ENCODE assay signal across 24 mouse cellular contexts in genomic region chr1:179859552-179859902, GRCm38 (mm10). TPM values are rescaled to one million over a fixed set of nuclear protein-coding genes. Genes with fewer than 3 reads are reported as not detected.
A peak's percentile ranks its signal among the peaks of the same experiment; 100 is the strongest.
DNase-seq lines count a peak whose midpoint lies in the region; ATAC-seq and TF ChIP-seq lines count a peak whose summit lies in the region.
"Had no signal": no experiment of that assay in that cellular context is flagged by ENCODE, and none has a peak within 500 bp of the region (broad histone marks: within the 10 kb centered on the region; RNA-seq: fewer than 3 reads in every experiment).

No protein-coding gene starts in this region.

- no peaks in the 10 kb centered on the region for H3K27me3 ChIP-seq in forebrain, embryonic 11.5 days (ENCODE audit: control insufficient read depth, insufficient read depth, low read length)
- no peaks in the 10 kb centered on the region for H3K27me3 ChIP-seq in forebrain, postnatal 0 days (ENCODE audit: insufficient read depth, low read length)
- no peaks in the 10 kb centered on the region for H3K27me3 ChIP-seq in hindbrain, embryonic 11.5 days (ENCODE audit: control insufficient read depth, insufficient read depth, low read length)
- no peaks in the 10 kb centered on the region for H3K27me3 ChIP-seq in hindbrain, embryonic 10.5 days (ENCODE audit: insufficient read depth, poor library complexity, severe bottlenecking)
- no peaks in the 10 kb centered on the region for H3K27me3 ChIP-seq in liver, embryonic 16.5 days (ENCODE audit: control insufficient read depth, insufficient read depth, low read depth, low read length)
- no peaks in the 10 kb centered on the region for H3K27me3 ChIP-seq in liver, embryonic 11.5 days (replicated peaks; ENCODE audit: control insufficient read depth, insufficient read depth, low read length)
- no peaks in the 10 kb centered on the region for H3K27me3 ChIP-seq in embryonic facial prominence, embryonic 11.5 days (ENCODE audit: control insufficient read depth, insufficient read depth, low read length)
- H3K27me3 ChIP-seq in cerebellum, adult 2 months (ENCODE audit: control insufficient read depth, insufficient read depth, low read length), result no peaks in the 10 kb centered on the region
- H3K27me3 ChIP-seq: heart, embryonic 12.5 days; hindbrain, embryonic 13.5 days; intestine, embryonic 15.5 days; liver, embryonic 15.5 days; megakaryocyte, embryonic 14.5 days had no signal

- no peak overlapping the region for H3K4me3 ChIP-seq in forebrain, embryonic 11.5 days (ENCODE audit: low read depth, low read length)
- H3K4me3 ChIP-seq in forebrain, postnatal 0 days (ENCODE audit: low read depth, low read length), result no peak overlapping the region
- H3K4me3 ChIP-seq in hindbrain, embryonic 11.5 days (ENCODE audit: low read depth, low read length), result no peak overlapping the region
- no peak overlapping the region for H3K4me3 ChIP-seq in hindbrain, embryonic 10.5 days
- H3K4me3 ChIP-seq in liver, embryonic 16.5 days (ENCODE audit: low read depth, low read length), result no peak overlapping the region
- no peak overlapping the region for H3K4me3 ChIP-seq in liver, embryonic 11.5 days (ENCODE audit: low read depth, low read length)
- no peak overlapping the region for H3K4me3 ChIP-seq in embryonic facial prominence, embryonic 11.5 days (ENCODE audit: low read depth, low read length)
- H3K4me3 ChIP-seq in cerebellum, adult 2 months (replicated peaks; ENCODE audit: insufficient read depth, low read depth, low read length), result no peak overlapping the region
- H3K4me3 ChIP-seq: heart, embryonic 12.5 days; hindbrain, embryonic 13.5 days; intestine, embryonic 15.5 days; liver, embryonic 15.5 days; megakaryocyte, embryonic 14.5 days; myocyte had no signal

- 0 out of 2 replicates have a peak, but pooled peaks have one; percentile 10 for ATAC-seq in forebrain, embryonic 11.5 days (replicated peaks; ENCODE audit: low FRiP score)
- ATAC-seq in forebrain, postnatal 0 days, result no peak
- ATAC-seq in hindbrain, embryonic 11.5 days (ENCODE audit: low FRiP score), result peak; percentile 19; the same call in 1 of the 2 replicates
- no peak for ATAC-seq in liver, embryonic 16.5 days (ENCODE audit: low read depth)
- no peak for ATAC-seq in liver, embryonic 11.5 days (replicated peaks; ENCODE audit: low FRiP score)
- 0 out of 2 replicates have a peak, but pooled peaks have one; percentile 41 for ATAC-seq in embryonic facial prominence, embryonic 11.5 days (replicated peaks; ENCODE audit: insufficient number of reproducible peaks, low FRiP score, low TSS enrichment, low read depth)

- TF ChIP-seq CTCF in forebrain, postnatal 0 days (IDR thresholded peaks at IDR 0.05; ENCODE audit: low read depth), result no peak
- TF ChIP-seq CTCF in cerebellum, adult 2 months (IDR thresholded peaks at IDR 0.05; ENCODE audit: borderline replicate concordance, insufficient read depth, low read depth, low read length), result no peak

- H3K4me1 ChIP-seq in forebrain, embryonic 11.5 days (replicated peaks; ENCODE audit: control insufficient read depth, insufficient read depth, low read length), result no peaks in the 10 kb centered on the region
- no peaks in the 10 kb centered on the region for H3K4me1 ChIP-seq in forebrain, postnatal 0 days (ENCODE audit: insufficient read depth)
- H3K4me1 ChIP-seq in hindbrain, embryonic 11.5 days (replicated peaks; ENCODE audit: control insufficient read depth, insufficient read depth, low read length), result no peaks in the 10 kb centered on the region
- H3K4me1 ChIP-seq in hindbrain, embryonic 10.5 days (replicated peaks), result peaks cover 8% of the 10 kb centered on the region
- H3K4me1 ChIP-seq in liver, embryonic 16.5 days (ENCODE audit: control insufficient read depth, low read depth, low read length), result peaks cover 7% of the 10 kb centered on the region
- H3K4me1 ChIP-seq in liver, embryonic 11.5 days (replicated peaks; ENCODE audit: control insufficient read depth, insufficient read depth, low read length), result peaks cover 7% of the 10 kb centered on the region
- no peaks in the 10 kb centered on the region for H3K4me1 ChIP-seq in embryonic facial prominence, embryonic 11.5 days (ENCODE audit: control insufficient read depth, insufficient read depth, low read length)
- no peaks in the 10 kb centered on the region for H3K4me1 ChIP-seq in cerebellum, adult 2 months (ENCODE audit: control insufficient read depth, insufficient read depth, low read length)
- H3K4me1 ChIP-seq: intestine, embryonic 15.5 days had no signal

- TF ChIP-seq POLR2A in cerebellum, adult 2 months (IDR thresholded peaks at IDR 0.05; ENCODE audit: borderline replicate concordance, insufficient read depth, low read length), result no peak

- H3K36me3 ChIP-seq in forebrain, embryonic 11.5 days (ENCODE audit: control insufficient read depth, insufficient read depth, low read length), result no peaks in the 10 kb centered on the region
- no peaks in the 10 kb centered on the region for H3K36me3 ChIP-seq in forebrain, postnatal 0 days (ENCODE audit: insufficient read depth)
- no peaks in the 10 kb centered on the region for H3K36me3 ChIP-seq in hindbrain, embryonic 11.5 days (ENCODE audit: control insufficient read depth, insufficient read depth, low read length)
- H3K36me3 ChIP-seq in hindbrain, embryonic 10.5 days, result no peaks in the 10 kb centered on the region
- no peaks in the 10 kb centered on the region for H3K36me3 ChIP-seq in liver, embryonic 16.5 days (ENCODE audit: control insufficient read depth, insufficient read depth)
- H3K36me3 ChIP-seq in liver, embryonic 11.5 days (ENCODE audit: control insufficient read depth, insufficient read depth, low read length), result no peaks in the 10 kb centered on the region
- no peaks in the 10 kb centered on the region for H3K36me3 ChIP-seq in embryonic facial prominence, embryonic 11.5 days (replicated peaks; ENCODE audit: control insufficient read depth, insufficient read depth, low read depth, low read length)
- H3K36me3 ChIP-seq: heart, embryonic 12.5 days; hindbrain, embryonic 13.5 days; intestine, embryonic 15.5 days; liver, embryonic 15.5 days had no signal

- no peak for DNase-seq in forebrain, embryonic 11.5 days (ENCODE audit: low spot score)
- no peak for DNase-seq in forebrain, postnatal 0 days
- no peak for DNase-seq in hindbrain, embryonic 11.5 days (ENCODE audit: low spot score)
- DNase-seq in hindbrain, embryonic 10.5 days (ENCODE audit: low spot score), result no peak
- no peak for DNase-seq in liver, embryonic 11.5 days (ENCODE audit: low spot score)
- no peak for DNase-seq in embryonic facial prominence, embryonic 11.5 days (ENCODE audit: low spot score)
- no peak for DNase-seq in cerebellum, adult 2 months
- DNase-seq: right cerebral cortex, postnatal 4 days; thymus, postnatal 36 days had no signal

- no peaks in the 10 kb centered on the region for H3K9me3 ChIP-seq in forebrain, embryonic 11.5 days (ENCODE audit: control insufficient read depth, low read length)
- no peaks in the 10 kb centered on the region for H3K9me3 ChIP-seq in forebrain, postnatal 0 days (ENCODE audit: low read length)
- no peaks in the 10 kb centered on the region for H3K9me3 ChIP-seq in hindbrain, embryonic 11.5 days (ENCODE audit: control insufficient read depth, low read length)
- no peaks in the 10 kb centered on the region for H3K9me3 ChIP-seq in hindbrain, embryonic 10.5 days
- no peaks in the 10 kb centered on the region for H3K9me3 ChIP-seq in liver, embryonic 16.5 days (replicated peaks; ENCODE audit: control insufficient read depth, low read length)
- no peaks in the 10 kb centered on the region for H3K9me3 ChIP-seq in liver, embryonic 11.5 days (ENCODE audit: control insufficient read depth, low read length)
- H3K9me3 ChIP-seq in embryonic facial prominence, embryonic 11.5 days (replicated peaks; ENCODE audit: control insufficient read depth, low read length), result no peaks in the 10 kb centered on the region
- H3K9me3 ChIP-seq: heart, embryonic 12.5 days; hindbrain, embryonic 13.5 days; intestine, embryonic 15.5 days; liver, embryonic 15.5 days; megakaryocyte, embryonic 14.5 days had no signal

- H3K4me2 ChIP-seq in forebrain, embryonic 11.5 days (ENCODE audit: low read depth, low read length, severe bottlenecking), result no peak overlapping the region
- no peak overlapping the region for H3K4me2 ChIP-seq in forebrain, postnatal 0 days (ENCODE audit: low read depth)
- H3K4me2 ChIP-seq in hindbrain, embryonic 11.5 days (replicated peaks; ENCODE audit: low read depth, low read length), result no peak overlapping the region
- peak overlapping the region; percentile 49; the same call in 1 of the 2 replicates for H3K4me2 ChIP-seq in liver, embryonic 16.5 days (ENCODE audit: low read depth, low read length)
- H3K4me2 ChIP-seq in liver, embryonic 11.5 days, result no peak overlapping the region
- H3K4me2 ChIP-seq in embryonic facial prominence, embryonic 11.5 days (ENCODE audit: low read depth, low read length), result no peak overlapping the region
- H3K4me2 ChIP-seq: hindbrain, embryonic 13.5 days; intestine, embryonic 15.5 days had no signal

- 79% methylated on average over 8 of the region's 8 CpGs for WGBS in forebrain, embryonic 11.5 days
- 85% methylated on average over 8 of the region's 8 CpGs for WGBS in forebrain, postnatal 0 days
- WGBS in hindbrain, embryonic 11.5 days, result 81% methylated on average over 8 of the region's 8 CpGs
- 78% methylated on average over 8 of the region's 8 CpGs for WGBS in hindbrain, embryonic 10.5 days
- 67% methylated on average over 8 of the region's 8 CpGs for WGBS in liver, embryonic 16.5 days (ENCODE audit: insufficient replicate concordance)
- 78% methylated on average over 8 of the region's 8 CpGs for WGBS in liver, embryonic 11.5 days
- 81% methylated on average over 8 of the region's 8 CpGs for WGBS in embryonic facial prominence, embryonic 11.5 days
- WGBS in cerebellum, adult 2 months, result 83% methylated on average over 8 of the region's 8 CpGs

- H3K27ac ChIP-seq in forebrain, embryonic 11.5 days (ENCODE audit: low read depth, low read length), result no peak overlapping the region
- H3K27ac ChIP-seq in forebrain, postnatal 0 days (ENCODE audit: low read depth, low read length), result no peak overlapping the region
- H3K27ac ChIP-seq in hindbrain, embryonic 11.5 days (ENCODE audit: low read depth, low read length), result no peak overlapping the region
- H3K27ac ChIP-seq in hindbrain, embryonic 10.5 days, result no peak overlapping the region
- H3K27ac ChIP-seq in liver, embryonic 16.5 days (ENCODE audit: low read length), result no peak overlapping the region
- H3K27ac ChIP-seq in liver, embryonic 11.5 days (ENCODE audit: low read depth, low read length), result no peak overlapping the region
- no peak overlapping the region for H3K27ac ChIP-seq in embryonic facial prominence, embryonic 11.5 days (replicated peaks; ENCODE audit: low read depth, low read length)
- H3K27ac ChIP-seq in cerebellum, adult 2 months (ENCODE audit: insufficient read depth, low read length), result no peak overlapping the region
- H3K27ac ChIP-seq: hindbrain, embryonic 13.5 days; intestine, embryonic 15.5 days had no signal

- H3K9ac ChIP-seq in forebrain, embryonic 11.5 days (ENCODE audit: low read length), result no peak overlapping the region
- H3K9ac ChIP-seq in forebrain, postnatal 0 days, result no peak overlapping the region
- H3K9ac ChIP-seq in hindbrain, embryonic 11.5 days (ENCODE audit: low read depth, low read length), result no peak overlapping the region
- H3K9ac ChIP-seq in liver, embryonic 16.5 days (ENCODE audit: low read depth, low read length), result no peak overlapping the region
- H3K9ac ChIP-seq in liver, embryonic 11.5 days (ENCODE audit: low read depth, low read length), result no peak overlapping the region
- no peak overlapping the region for H3K9ac ChIP-seq in embryonic facial prominence, embryonic 11.5 days (replicated peaks; ENCODE audit: low read length)
- H3K9ac ChIP-seq: heart, embryonic 12.5 days; hindbrain, embryonic 13.5 days; intestine, embryonic 15.5 days had no signal

RNA-seq across cellular contexts. Expression of gene Ahctf1, which starts 56.0 kb away (rescaled TPM):
- 40.2 and 44.0 TPM in 2 replicates for polyA plus RNA-seq in forebrain, embryonic 11.5 days (2014; fragmentation: Nextera tagmentation; extraction: Ambion mirVana)
- total RNA-seq in forebrain, postnatal 0 days (2014; rRNA removed), result 35.2 and 41.8 TPM in 2 replicates
- 5.2 and 8.0 TPM in 2 replicates for polyA plus RNA-seq in forebrain, postnatal 0 days (2015; fragmentation: Nextera tagmentation; extraction: Ambion mirVana)
- polyA plus RNA-seq in hindbrain, embryonic 11.5 days (2014; fragmentation: Nextera tagmentation; extraction: Ambion mirVana), result 31.1 and 40.2 TPM in 2 replicates
- polyA plus RNA-seq in hindbrain, embryonic 10.5 days (2016; fragmentation: Nextera tagmentation; extraction: Ambion mirVana), result 23.6 and 32.4 TPM in 2 replicates
- 14.4 and 14.9 TPM in 2 replicates for polyA plus RNA-seq in liver, embryonic 16.5 days (2015; fragmentation: Nextera tagmentation; extraction: Ambion mirVana)
- polyA plus RNA-seq in liver, embryonic 11.5 days (2014; fragmentation: Nextera tagmentation; extraction: Ambion mirVana), result 52.9 and 54.6 TPM in 2 replicates
- polyA plus RNA-seq in embryonic facial prominence, embryonic 11.5 days (2014; fragmentation: Nextera tagmentation; extraction: Ambion mirVana), result 33.9 and 38.6 TPM in 2 replicates
- 31.9 and 34.4 TPM in 2 replicates for polyA plus RNA-seq in cerebellum, adult 2 months (2012; rRNA removed)

RNA-seq across cellular contexts. Expression of gene Gm10518, which starts 56.4 kb away (rescaled TPM):
- 0.57 and 0.60 TPM in 2 replicates for polyA plus RNA-seq in forebrain, embryonic 11.5 days (2014; fragmentation: Nextera tagmentation; extraction: Ambion mirVana)
- total RNA-seq in forebrain, postnatal 0 days (2014; rRNA removed), result not detected in 2 replicates
- not detected in 2 replicates for polyA plus RNA-seq in forebrain, postnatal 0 days (2015; fragmentation: Nextera tagmentation; extraction: Ambion mirVana)
- 0.40 TPM in 1 of 2 replicates, not detected in the other for polyA plus RNA-seq in hindbrain, embryonic 11.5 days (2014; fragmentation: Nextera tagmentation; extraction: Ambion mirVana)
- 0.15 and 0.18 TPM in 2 replicates for polyA plus RNA-seq in hindbrain, embryonic 10.5 days (2016; fragmentation: Nextera tagmentation; extraction: Ambion mirVana)
- 0.08 and 0.13 TPM in 2 replicates for polyA plus RNA-seq in liver, embryonic 16.5 days (2015; fragmentation: Nextera tagmentation; extraction: Ambion mirVana)
- polyA plus RNA-seq in liver, embryonic 11.5 days (2014; fragmentation: Nextera tagmentation; extraction: Ambion mirVana), result 0.38 and 0.51 TPM in 2 replicates
- polyA plus RNA-seq in embryonic facial prominence, embryonic 11.5 days (2014; fragmentation: Nextera tagmentation; extraction: Ambion mirVana), result 0.41 TPM in 1 of 2 replicates, not detected in the other
- not detected in 2 replicates for polyA plus RNA-seq in cerebellum, adult 2 months (2012; rRNA removed)
- total RNA-seq: adrenal gland, postnatal 14 days; gastrocnemius, adult 8-10 months; granulocyte monocyte progenitor cell, adult 5-6 weeks; heart, postnatal 10 days; left cerebral cortex, postnatal 14 days had no signal
- polyA plus RNA-seq: brain, embryonic 14.5 days; heart, embryonic 12.5 days; hindbrain, embryonic 13.5 days; intestine, embryonic 15.5 days; limb, embryonic 14.5 days; midbrain, embryonic 16.5 days had no signal

Comparison
In these comparisons a context has a peak if more than half of its experiments do, and no peak if none do; other contexts are left out.
1. ATAC-seq: peak in forebrain, embryonic 11.5 days (single experiment), hindbrain, embryonic 11.5 days (single experiment) and embryonic facial prominence, embryonic 11.5 days (single experiment); none in forebrain, postnatal 0 days (single experiment), liver, embryonic 16.5 days (single experiment) and liver, embryonic 11.5 days (single experiment).